Mouse (Mus musculus): ENCODE results near the gene Gm11627.
"Not testable (repeated sequence)": the region's sequence is repeated elsewhere in the genome, so short reads cannot be mapped to it uniquely, and the experiment has no call there.

Gm11627 gene

GRCm38 (mm10) chr11:102579165-102580033 is at the start of gene Gm11627:
TSS of gene Gm11627 (minus strand) at chr11:102579461.
- DNase-seq (ENCODE audit: low spot score), result no peak

- no peak for DNase-seq (ENCODE audit: low spot score)
Observed at GRCm38 (mm10) chr11:102628529-102628928, 49.3 kb upstream of the Gm11627 start.

GRCm38 (mm10) chr11:102627171-102627931 is 48.1 kb upstream of the Gm11627 start:
- no peak for DNase-seq (ENCODE audit: low spot score)

GRCm38 (mm10) chr11:102624888-102625407 is 45.7 kb upstream of the Gm11627 start:
- no peak for DNase-seq (ENCODE audit: low spot score)

- peak; percentile 31 for DNase-seq (ENCODE audit: low spot score)
Observed at GRCm38 (mm10) chr11:102623876-102624789, 44.9 kb upstream of the Gm11627 start.

- no peak for DNase-seq (ENCODE audit: low spot score)
Observed at GRCm38 (mm10) chr11:102619449-102619848, 40.2 kb upstream of the Gm11627 start.

- DNase-seq (ENCODE audit: low spot score), result no peak
Observed at GRCm38 (mm10) chr11:102611317-102611705, 32.0 kb upstream of the Gm11627 start.

GRCm38 (mm10) chr11:102610675-102611316 is 31.5 kb upstream of the Gm11627 start:
- no peak for DNase-seq (ENCODE audit: low spot score)

- no peak for DNase-seq (ENCODE audit: low spot score)
Observed at GRCm38 (mm10) chr11:102610260-102610659, 31.0 kb upstream of the Gm11627 start.

GRCm38 (mm10) chr11:102609483-102609882 is 30.2 kb upstream of the Gm11627 start:
- no peak for DNase-seq (ENCODE audit: low spot score)

- DNase-seq (ENCODE audit: low spot score), result no peak
Observed at GRCm38 (mm10) chr11:102608691-102609090, 29.4 kb upstream of the Gm11627 start.

GRCm38 (mm10) chr11:102607686-102608548 is 28.7 kb upstream of the Gm11627 start:
- no peak for DNase-seq (ENCODE audit: low spot score)

- not testable (repeated sequence) for DNase-seq (ENCODE audit: low spot score)
Observed at GRCm38 (mm10) chr11:102607201-102607600, 27.9 kb upstream of the Gm11627 start.

GRCm38 (mm10) chr11:102606751-102607171 is 27.5 kb upstream of the Gm11627 start:
- no peak for DNase-seq (ENCODE audit: low spot score)

GRCm38 (mm10) chr11:102605553-102606416 is 26.5 kb upstream of the Gm11627 start:
- DNase-seq (ENCODE audit: low spot score), result no peak

- DNase-seq (ENCODE audit: low spot score), result no peak
Observed at GRCm38 (mm10) chr11:102604777-102605552, 25.7 kb upstream of the Gm11627 start.

GRCm38 (mm10) chr11:102604010-102604584 is 24.8 kb upstream of the Gm11627 start, which contains the start of gene Fzd2:
TSS of gene Fzd2 (plus strand) at chr11:102604396.
- DNase-seq (ENCODE audit: low spot score), result peak; percentile 92

GRCm38 (mm10) chr11:102603496-102603850 is 24.2 kb upstream of the Gm11627 start:
- peak; percentile 71 for DNase-seq (ENCODE audit: low spot score)

All from lung, postnatal 25 days (tissue).